In the genomic region with DNA sequence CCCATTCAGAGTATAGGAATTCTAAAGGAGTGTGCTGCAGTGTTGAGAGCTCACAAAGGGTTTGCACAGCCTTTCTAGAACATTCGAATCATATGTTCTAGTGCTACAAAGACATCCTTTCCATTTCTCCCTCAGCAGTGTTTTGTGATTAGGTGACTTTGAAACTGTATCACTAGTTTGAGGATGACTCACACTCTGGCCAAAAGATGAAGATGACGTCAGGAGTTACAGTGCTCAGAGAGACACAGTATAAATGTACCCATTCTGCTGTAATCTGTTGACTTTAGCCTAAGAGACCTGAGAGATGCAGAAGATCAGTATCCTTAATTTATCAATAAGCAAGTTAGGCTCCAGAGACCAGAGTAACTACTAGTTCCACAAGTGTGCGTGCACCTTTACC, we compare ENCODE assay signal across 32 mouse cellular contexts.
"Had no signal": no experiment of that assay in that cellular context is flagged by ENCODE, and none has a peak within 500 bp of the region (broad histone marks: within the 10 kb centered on the region; RNA-seq: fewer than 3 reads in every experiment).

No protein-coding gene starts in this region.

- DNase-seq: left cerebral cortex, postnatal 4 days; liver; liver, embryonic 13.5 days; liver, postnatal 0 days; lung, adult 18-20 months; lung, adult 2 months; lung, embryonic 14.5 days; lung, postnatal 10 days; lung, postnatal 14 days; lung, postnatal 36 days; lung, postnatal 4 days; midbrain, embryonic 14.5 days had no signal

- H3K9me3 ChIP-seq: limb, embryonic 10.5 days; limb, embryonic 12.5 days; limb, embryonic 13.5 days; limb, embryonic 15.5 days; liver, embryonic 12.5 days; liver, embryonic 13.5 days; liver, embryonic 15.5 days; lung, embryonic 15.5 days; megakaryocyte, embryonic 14.5 days; midbrain, embryonic 10.5 days; midbrain, embryonic 12.5 days; midbrain, embryonic 13.5 days; midbrain, embryonic 15.5 days; neural tube, embryonic 12.5 days had no signal

- H3K36me3 ChIP-seq: limb, embryonic 10.5 days; limb, embryonic 12.5 days; limb, embryonic 13.5 days; limb, embryonic 15.5 days; liver, embryonic 12.5 days; liver, embryonic 13.5 days; liver, embryonic 15.5 days; lung, embryonic 15.5 days; midbrain, embryonic 10.5 days; midbrain, embryonic 12.5 days; midbrain, embryonic 13.5 days; midbrain, embryonic 15.5 days; neural tube, embryonic 12.5 days had no signal

- H3K4me2 ChIP-seq: limb, embryonic 12.5 days; limb, embryonic 13.5 days; limb, embryonic 15.5 days; liver, embryonic 11.5 days; liver, embryonic 12.5 days; liver, embryonic 13.5 days; liver, embryonic 15.5 days; lung, embryonic 14.5 days; lung, embryonic 15.5 days; midbrain, embryonic 11.5 days; midbrain, embryonic 12.5 days; midbrain, embryonic 13.5 days; midbrain, embryonic 15.5 days; neural tube, embryonic 12.5 days had no signal

- H3K4me3 ChIP-seq: limb, embryonic 10.5 days; limb, embryonic 12.5 days; limb, embryonic 13.5 days; limb, embryonic 15.5 days; liver, embryonic 12.5 days; liver, embryonic 13.5 days; liver, embryonic 15.5 days; lung, embryonic 15.5 days; megakaryocyte, embryonic 14.5 days; midbrain, embryonic 10.5 days; midbrain, embryonic 12.5 days; midbrain, embryonic 13.5 days; midbrain, embryonic 15.5 days; myocyte; neural tube, embryonic 12.5 days had no signal

- H3K27ac ChIP-seq: limb, embryonic 10.5 days; limb, embryonic 12.5 days; limb, embryonic 15.5 days; liver, embryonic 12.5 days; liver, embryonic 13.5 days; liver, embryonic 14.5 days; liver, embryonic 15.5 days; lung, embryonic 15.5 days; macrophage; midbrain, embryonic 10.5 days; midbrain, embryonic 12.5 days; midbrain, embryonic 13.5 days; midbrain, embryonic 15.5 days; neural tube, embryonic 12.5 days had no signal

- ATAC-seq: liver, embryonic 12.5 days; liver, postnatal 0 days; lung, postnatal 0 days; midbrain, embryonic 13.5 days; midbrain, embryonic 15.5 days; midbrain, embryonic 16.5 days had no signal

- H3K27me3 ChIP-seq: limb, embryonic 12.5 days; limb, embryonic 13.5 days; limb, embryonic 15.5 days; liver, embryonic 12.5 days; liver, embryonic 13.5 days; liver, embryonic 15.5 days; lung, embryonic 15.5 days; megakaryocyte, embryonic 14.5 days; midbrain, embryonic 12.5 days; midbrain, embryonic 13.5 days; midbrain, embryonic 15.5 days; neural tube, embryonic 12.5 days had no signal

- H3K4me1 ChIP-seq: limb, embryonic 10.5 days; limb, embryonic 15.5 days; liver, embryonic 12.5 days; liver, embryonic 13.5 days; liver, embryonic 15.5 days; lung, embryonic 15.5 days; megakaryocyte, embryonic 14.5 days; midbrain, embryonic 10.5 days; midbrain, embryonic 12.5 days; midbrain, embryonic 13.5 days; midbrain, embryonic 15.5 days; neural tube, embryonic 12.5 days had no signal

- H3K9ac ChIP-seq: limb, embryonic 12.5 days; limb, embryonic 13.5 days; limb, embryonic 15.5 days; liver, embryonic 12.5 days; liver, embryonic 13.5 days; liver, embryonic 14.5 days; liver, embryonic 15.5 days; liver, postnatal 0 days; lung, embryonic 14.5 days; lung, embryonic 15.5 days; midbrain, embryonic 12.5 days; midbrain, embryonic 13.5 days; midbrain, embryonic 15.5 days; neural tube, embryonic 12.5 days had no signal
